Mouse (Mus musculus): ENCODE results near the gene Lmo1.
"Not testable (repeated sequence)": the region's sequence is repeated elsewhere in the genome, so short reads cannot be mapped to it uniquely, and the experiment has no call there.

Lmo1 gene

DNA sequence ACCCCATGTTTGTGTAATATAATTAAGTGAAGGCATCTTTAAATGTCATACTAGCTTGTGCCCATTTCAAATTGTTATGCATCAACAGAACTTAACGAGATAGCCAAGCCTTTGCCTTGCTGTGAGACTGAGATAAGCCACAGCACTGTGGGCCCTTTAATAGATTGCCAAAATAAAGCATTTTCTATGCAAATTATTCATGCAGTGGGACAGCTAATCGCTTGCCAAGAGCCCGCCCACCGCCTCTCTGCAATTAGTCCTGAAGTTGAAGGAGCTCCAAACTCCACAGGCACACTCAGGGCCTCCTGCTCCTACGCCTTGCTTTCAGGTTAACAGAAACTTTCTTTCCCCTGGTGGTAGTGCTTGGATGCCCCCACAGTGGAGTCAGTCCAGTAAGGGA, 64.0 kb downstream of the Lmo1 start:
- DNase-seq (ENCODE audit: low spot score), result peak; percentile 41

DNA sequence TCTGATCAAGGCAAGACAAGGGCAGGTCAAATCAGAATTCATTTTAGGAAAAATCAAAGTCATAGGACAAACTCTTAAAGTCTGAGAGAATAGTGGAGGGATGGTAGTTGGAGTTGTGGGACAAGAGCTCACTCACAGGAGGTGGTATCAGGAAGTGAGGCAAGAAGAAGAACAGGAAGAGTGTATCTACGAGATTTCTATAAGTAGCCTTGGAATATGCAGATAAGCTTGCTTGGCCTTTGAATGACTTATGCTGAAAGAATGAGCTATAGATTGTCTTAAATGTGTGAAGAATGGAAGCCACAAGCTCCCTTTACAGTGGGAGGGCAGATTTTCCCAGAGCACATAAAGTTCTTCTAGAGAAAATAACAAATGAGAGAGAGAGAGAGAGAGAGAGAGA, 70.1 kb downstream of the Lmo1 start:
- no peak for DNase-seq (ENCODE audit: low spot score)

DNA sequence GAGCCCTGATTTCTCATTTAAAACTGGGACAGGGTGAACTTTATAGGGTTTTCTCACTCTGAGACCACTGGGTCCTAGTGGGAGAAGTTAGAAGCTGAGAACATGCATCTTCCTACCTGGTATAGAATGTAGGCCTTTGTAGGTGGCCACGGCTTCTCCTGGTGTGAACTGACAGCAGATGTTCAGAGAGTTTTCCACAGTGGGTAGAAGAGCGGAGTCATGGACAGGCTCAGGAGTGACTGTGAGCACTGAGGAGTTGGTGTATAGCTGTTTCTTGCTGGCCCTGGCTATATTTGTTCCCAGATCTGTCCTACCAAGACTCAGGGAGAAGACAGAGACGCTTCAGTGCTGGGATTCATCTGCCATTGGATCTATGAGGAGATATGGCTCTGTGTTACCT, 73.8 kb downstream of the Lmo1 start:
- DNase-seq (ENCODE audit: low spot score), result no peak

DNA sequence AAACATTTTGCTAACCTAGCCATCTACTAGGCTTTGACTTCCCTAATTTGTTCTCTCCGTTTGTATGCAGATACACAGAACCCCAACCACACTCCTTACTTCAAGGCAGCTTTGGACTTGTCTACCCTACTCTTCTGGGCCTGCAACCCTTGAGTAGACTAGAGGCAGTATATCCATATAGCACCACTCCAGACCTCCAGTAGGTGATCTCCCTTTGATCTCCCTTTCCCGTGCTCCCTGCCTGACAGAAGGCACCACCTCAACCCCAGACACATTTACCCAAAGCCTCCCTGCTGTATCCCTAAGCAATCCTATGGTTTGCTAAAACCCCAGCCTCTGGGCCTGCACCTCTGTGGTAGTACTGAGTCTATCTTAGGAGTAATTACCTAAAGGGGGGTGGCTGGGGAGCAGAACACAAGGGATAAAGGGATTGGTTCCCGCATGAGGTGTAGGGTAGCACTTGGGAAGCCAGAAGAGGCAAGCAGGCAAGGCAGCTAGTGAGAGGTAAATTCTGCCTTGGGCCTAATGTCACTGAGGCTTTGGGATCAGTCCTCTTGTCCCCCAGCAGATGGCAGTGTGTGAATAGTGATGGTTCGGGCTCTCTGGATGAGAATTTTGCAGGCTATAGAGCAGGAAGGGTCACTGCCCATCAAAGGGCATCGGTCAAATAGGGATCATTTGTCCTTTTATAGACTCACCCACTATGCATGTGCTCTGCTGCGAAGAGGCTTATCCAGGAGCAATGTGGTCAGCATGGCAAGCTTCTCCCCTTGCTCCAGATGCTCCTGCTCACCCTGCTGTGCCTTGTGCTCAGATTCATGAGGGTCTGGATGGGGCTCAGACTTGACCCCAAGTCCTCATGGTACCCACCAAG, 76.6 kb downstream of the Lmo1 start:
- no peak for DNase-seq (ENCODE audit: low spot score)

DNA sequence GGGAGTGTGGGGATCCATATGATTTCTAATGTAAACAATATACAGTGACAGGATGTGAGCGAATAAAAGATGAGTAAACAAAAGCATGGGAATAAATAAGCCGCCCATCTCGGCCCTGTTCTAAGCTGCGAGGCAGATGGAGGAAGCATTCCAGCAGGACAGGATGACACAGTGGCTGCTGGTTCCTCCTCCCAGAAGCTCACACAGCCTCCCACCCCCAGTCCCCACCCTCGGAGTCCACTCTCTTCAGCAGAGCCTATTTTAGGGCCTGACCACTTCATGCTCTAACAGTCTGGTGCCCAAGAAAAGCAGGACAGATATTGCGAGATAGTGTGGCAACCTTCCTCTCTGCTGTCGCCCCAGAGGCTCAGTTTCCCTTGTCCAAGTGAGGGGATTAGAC, 77.8 kb downstream of the Lmo1 start:
- DNase-seq (ENCODE audit: low spot score), result no peak

- no peak for DNase-seq (ENCODE audit: low spot score)
These were observed 78.4 kb downstream of the Lmo1 start for GRCm38 (mm10) chr7:109096618-109097017.

DNA sequence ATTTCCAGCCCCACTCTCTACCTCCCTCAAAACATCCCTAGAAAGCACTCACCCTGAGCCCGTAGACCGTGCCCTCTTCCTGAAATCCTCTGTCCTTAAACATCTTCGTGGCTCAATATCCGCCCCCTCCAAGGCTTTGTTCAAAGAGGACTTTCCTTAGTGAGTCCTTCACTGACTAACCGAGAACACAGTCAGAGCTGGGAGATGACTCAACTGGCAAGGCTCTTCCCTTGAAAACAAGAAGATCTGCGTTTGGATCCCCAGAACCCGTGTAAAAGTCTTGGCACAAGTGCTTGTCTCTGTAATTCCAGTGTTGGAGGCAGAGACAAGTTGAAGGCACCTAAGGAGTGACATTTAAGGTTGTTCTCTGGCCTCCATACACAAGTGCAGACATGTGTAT, 80.7 kb downstream of the Lmo1 start:
- no peak for DNase-seq (ENCODE audit: low spot score)

DNA sequence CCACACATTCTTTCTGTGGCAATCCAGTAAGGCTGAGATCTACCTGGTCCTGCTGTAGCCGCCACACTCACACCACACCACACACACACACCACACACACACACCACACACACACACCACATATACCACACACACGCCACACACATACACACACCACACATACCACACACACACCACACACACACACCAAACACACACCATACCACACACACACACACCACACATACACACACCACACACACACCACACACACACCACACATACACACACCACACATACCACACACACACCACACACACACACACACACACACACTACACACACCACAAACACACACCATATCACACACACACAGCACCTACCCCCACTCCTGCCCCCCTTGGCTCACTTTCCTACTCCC, 83.7 kb downstream of the Lmo1 start:
- DNase-seq (ENCODE audit: low spot score), result not testable (repeated sequence)

Data from layer of hippocampus, adult 9-10 months (tissue).